Mouse (Mus musculus) lung, embryonic 15.5 days (tissue): ENCODE measurements around the gene Olfr721-ps1. TPM values are rescaled to one million over a fixed set of nuclear protein-coding genes. Genes with fewer than 3 reads are reported as not detected.
A peak's percentile ranks its signal among the peaks of the same experiment; 100 is the strongest.

ENCODE experiments used
- ATAC-seq: fragments of 200-750 bp; cut with Nextera tagmentation; 2 replicates; pipeline ENCODE4 v1.8.0; 2017; ENCODE audit warnings: moderate number of reproducible peaks, borderline replicate concordance; ENCODE audit not compliant: low FRiP score, low TSS enrichment; ENCODE audit errors: extremely low read depth
- H3K27ac ChIP-seq: fragments of 300-500 bp; sonication (generic); 2 replicates; pipeline ENCODE4 v1.5.1; 2015; ENCODE audit warnings: moderate library complexity, mild to moderate bottlenecking, inconsistent platforms
- H3K27me3 ChIP-seq: fragments of 300-500 bp; sonication (generic); 2 replicates; pipeline ENCODE4 v1.6.1; 2015; ENCODE audit warnings: inconsistent platforms
- H3K36me3 ChIP-seq: fragments of 300-500 bp; sonication (generic); 2 replicates; pipeline ENCODE4 v1.6.1; 2015; ENCODE audit warnings: inconsistent platforms
- H3K4me1 ChIP-seq: fragments of 300-500 bp; sonication (generic); 2 replicates; pipeline ENCODE4 v1.6.1; 2015; ENCODE audit warnings: inconsistent platforms
- H3K4me2 ChIP-seq: fragments of 300-500 bp; sonication (generic); 2 replicates; pipeline ENCODE4 v1.6.1; 2015; ENCODE audit warnings: inconsistent platforms, mild to moderate bottlenecking, moderate library complexity
- H3K4me3 ChIP-seq: fragments of 300-500 bp; sonication (generic); 2 replicates; pipeline ENCODE4 v1.5.1; 2015; ENCODE audit warnings: mild to moderate bottlenecking, inconsistent platforms
- H3K9ac ChIP-seq: fragments of 300-500 bp; sonication (generic); 2 replicates; pipeline ENCODE4 v1.6.1; 2015; ENCODE audit warnings: inconsistent platforms
- H3K9me3 ChIP-seq: fragments of 300-500 bp; sonication (generic); 2 replicates; pipeline ENCODE4 v1.6.1; 2016; ENCODE audit warnings: inconsistent platforms
- WGBS: fragments of 180-500 bp; shearing (Covaris S2); methylation state at CpG from one replicate; pipeline ENCODE4 v1.1.7; 2015; 5-methylcytosine and 5-hydroxymethylcytosine counted together
- polyA plus RNA-seq: library from polyadenylated mRNA; unstranded; fragments of >200 nt; fragmentation: Nextera tagmentation; extraction: Ambion mirVana; gene quantifications from 2 replicates; pipeline ENCODE4 v1.2.1, GENCODE M21; 2015

Gene Olfr721-ps1
- not detected in 2 replicates for polyA plus RNA-seq

DNA sequence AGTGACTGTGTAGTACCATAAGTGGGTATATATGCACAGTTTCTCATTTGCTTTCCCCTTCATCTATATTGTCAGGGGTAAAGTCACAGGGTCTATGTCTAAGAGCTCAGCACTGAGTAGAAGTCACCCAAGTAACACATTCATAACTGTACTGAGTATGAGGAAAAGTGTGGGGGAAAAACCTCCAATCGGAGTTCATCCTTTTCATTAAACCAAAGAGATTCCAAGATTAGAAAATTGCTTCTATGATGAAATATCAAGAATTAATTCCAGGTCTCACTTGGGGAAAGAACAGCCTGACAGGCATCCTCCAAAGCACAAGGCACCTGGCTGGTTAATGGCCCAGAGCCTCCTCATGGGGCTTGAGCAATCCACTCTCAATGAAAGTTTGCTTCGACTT, at the start of gene Olfr721-ps1:
TSS of gene Olfr721-ps1 (plus strand) at position 301 of the 400 bp plus-strand sequence.
- H3K36me3 ChIP-seq = no peaks in the 10 kb centered on the region
- no peaks in the 10 kb centered on the region for H3K27me3 ChIP-seq
- no peak within 1 kb of the TSS for H3K27ac ChIP-seq
- no peaks in the 10 kb centered on the region for H3K4me1 ChIP-seq
- WGBS = 83% methylated on average over 2 of the region's 2 CpGs
- no peak within 1 kb of the TSS for H3K4me3 ChIP-seq
- no peak for ATAC-seq
- H3K9ac ChIP-seq = no peak within 1 kb of the TSS
- H3K9me3 ChIP-seq = no peaks in the 10 kb centered on the region
- no peak within 1 kb of the TSS for H3K4me2 ChIP-seq

GRCm38 (mm10) chr14:14351721-14352590, 49.1 kb upstream of the Olfr721-ps1 start:
- H3K27me3 ChIP-seq = no peaks in the 10 kb centered on the region
- no peaks in the 10 kb centered on the region for H3K4me1 ChIP-seq
- H3K36me3 ChIP-seq = 0 out of 2 replicates have a peak, but pooled peaks cover 5% of the 10 kb centered on the region
- no peak overlapping the region for H3K4me2 ChIP-seq
- no peak overlapping the region for H3K9ac ChIP-seq
- ATAC-seq = no peak
- peaks cover 60% of the 10 kb centered on the region for H3K9me3 ChIP-seq
- no peak overlapping the region for H3K4me3 ChIP-seq
- 94% methylated on average over 9 of the region's 9 CpGs for WGBS
- no peak overlapping the region for H3K27ac ChIP-seq

DNA sequence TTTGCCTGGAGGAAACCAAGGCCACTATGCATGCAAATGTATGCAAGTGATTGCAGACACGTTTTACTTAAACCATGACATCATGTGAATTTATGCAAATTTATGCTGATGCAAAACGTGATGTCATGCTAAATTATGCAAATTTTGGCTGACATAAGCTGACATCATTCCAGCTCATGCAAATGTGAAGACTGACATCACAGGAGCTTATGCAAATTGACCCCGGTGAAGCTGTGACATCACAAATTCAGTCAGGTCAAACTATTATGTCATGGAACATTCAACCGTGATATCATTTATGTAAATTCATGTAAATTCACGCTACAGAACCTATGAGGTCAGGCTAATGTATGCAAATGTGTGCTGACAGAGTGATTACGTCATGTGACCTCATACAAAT, 48.5 kb upstream of the Olfr721-ps1 start:
- 84% methylated on average over 6 of the region's 6 CpGs for WGBS
- H3K27ac ChIP-seq = no peak overlapping the region
- no peak overlapping the region for H3K4me2 ChIP-seq
- no peaks in the 10 kb centered on the region for H3K4me1 ChIP-seq
- 0 out of 2 replicates have a peak, but pooled peaks cover 5% of the 10 kb centered on the region for H3K36me3 ChIP-seq
- H3K9me3 ChIP-seq = peaks cover 55% of the 10 kb centered on the region
- H3K9ac ChIP-seq = no peak overlapping the region
- H3K27me3 ChIP-seq = no peaks in the 10 kb centered on the region
- no peak for ATAC-seq
- no peak overlapping the region for H3K4me3 ChIP-seq

DNA sequence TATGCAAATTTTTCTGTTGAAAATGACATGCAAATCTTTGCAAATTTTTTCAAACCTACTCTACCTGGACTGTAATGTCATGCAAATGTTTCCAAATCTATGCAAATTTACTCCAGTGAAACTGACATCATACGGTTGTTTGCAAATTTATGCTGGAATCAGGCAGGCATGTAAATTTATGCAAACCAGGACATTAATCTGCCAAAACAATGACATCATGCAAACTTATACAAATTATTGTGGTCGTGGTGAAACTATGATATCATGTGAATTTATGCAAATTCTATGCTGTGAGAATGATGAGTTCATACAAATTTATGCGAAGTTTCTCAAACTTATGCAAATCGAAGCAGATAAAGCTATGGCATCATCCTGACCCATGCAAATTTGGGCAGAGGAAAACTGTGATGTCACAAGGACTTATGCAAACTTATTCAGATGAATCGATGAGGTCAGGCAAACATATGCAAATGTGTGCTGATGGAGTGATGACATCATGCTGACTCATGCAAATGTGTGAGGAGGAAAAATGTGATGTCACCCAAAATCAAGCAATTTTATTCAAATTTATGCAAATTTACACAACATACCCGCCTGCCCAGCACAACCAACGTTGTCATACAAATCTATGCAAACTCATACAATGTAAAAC, 47.9 kb upstream of the Olfr721-ps1 start:
- Histone ChIP-seq H3K4me2 (no peak overlapping the region), H3K4me1 (no peaks in the 10 kb centered on the region), H3K4me3 (no peak overlapping the region), H3K9ac (no peak overlapping the region), H3K27me3 (no peaks in the 10 kb centered on the region), H3K9me3 (peaks cover 51% of the 10 kb centered on the region), H3K36me3 (0 out of 2 replicates have a peak, but pooled peaks cover 5% of the 10 kb centered on the region), H3K27ac (no peak overlapping the region)
- no peak for ATAC-seq
- 88% methylated on average over 7 of the region's 7 CpGs for WGBS

DNA sequence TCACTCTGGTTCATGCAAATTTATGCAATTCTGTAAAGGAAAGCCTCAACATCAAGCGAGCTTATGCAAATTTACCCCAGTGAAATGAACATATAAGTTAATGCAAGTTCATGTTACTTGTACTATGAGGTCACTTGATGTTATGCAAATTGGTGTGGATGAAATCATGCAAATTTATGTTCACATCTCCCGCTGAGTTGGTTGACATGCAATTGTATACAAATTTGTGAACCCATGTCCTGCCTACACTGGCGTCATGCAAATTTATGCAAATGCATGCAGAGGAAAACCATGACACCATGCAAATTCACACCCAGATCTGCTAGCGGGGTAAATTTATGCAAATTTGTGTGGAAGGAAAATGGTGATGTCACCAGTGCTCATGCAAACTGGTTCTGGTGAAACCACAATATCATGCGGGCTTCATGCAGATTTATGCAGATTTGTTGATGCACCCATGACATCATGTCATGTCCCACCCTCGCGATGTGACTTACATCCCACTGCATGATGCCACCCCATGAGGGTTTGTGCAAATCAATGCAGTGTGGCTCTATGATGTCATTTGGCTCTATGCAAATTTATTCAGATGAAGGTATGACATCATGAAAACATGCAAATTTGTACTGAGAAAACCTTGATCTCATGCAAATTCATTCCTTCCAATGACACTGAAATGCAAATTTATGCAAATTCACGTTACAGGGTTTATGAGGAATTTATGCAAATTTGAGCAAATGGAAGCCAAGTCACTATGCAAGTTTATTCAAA, 47.2 kb upstream of the Olfr721-ps1 start:
- Histone ChIP-seq H3K27me3 (no peaks in the 10 kb centered on the region), H3K27ac (no peak overlapping the region)

GRCm38 (mm10) chr14:14354511-14355359, 46.4 kb upstream of the Olfr721-ps1 start:
- WGBS = 94% methylated on average over 13 of the region's 13 CpGs
- 0 out of 2 replicates have a peak, but pooled peaks have one; percentile 7 for ATAC-seq

More for the DNA sequence above, 47.2 kb upstream of the Olfr721-ps1 start:
- 91% methylated on average over 8 of the region's 8 CpGs for WGBS
- H3K36me3 ChIP-seq = 0 out of 2 replicates have a peak, but pooled peaks cover 5% of the 10 kb centered on the region
- no peak overlapping the region for H3K9ac ChIP-seq
- peaks cover 45% of the 10 kb centered on the region for H3K9me3 ChIP-seq
- H3K4me2 ChIP-seq = no peak overlapping the region
- H3K4me1 ChIP-seq = no peaks in the 10 kb centered on the region
- ATAC-seq = no peak
- no peak overlapping the region for H3K4me3 ChIP-seq

DNA sequence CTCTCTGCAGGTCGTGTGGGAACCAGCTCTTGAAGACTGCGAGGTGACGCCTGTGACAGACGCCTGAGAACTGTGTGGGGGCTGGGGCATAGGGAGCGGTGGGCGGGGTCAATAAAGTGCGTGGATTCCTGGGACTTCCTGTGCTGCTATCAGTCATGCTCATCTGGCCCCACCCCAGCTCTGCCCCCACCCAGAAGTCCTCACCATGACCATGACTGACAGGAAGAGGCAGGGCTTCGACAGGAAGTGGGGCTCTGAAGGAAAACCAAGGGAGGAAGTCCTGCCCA, 45.8 kb upstream of the Olfr721-ps1 start:
- peak; percentile 53; the same call in 1 of the 2 replicates for ATAC-seq
- H3K9ac ChIP-seq = no peak overlapping the region
- WGBS = 93% methylated on average over 8 of the region's 8 CpGs
- no peaks in the 10 kb centered on the region for H3K27me3 ChIP-seq
- no peak overlapping the region for H3K4me3 ChIP-seq
- no peak overlapping the region for H3K4me2 ChIP-seq
- H3K27ac ChIP-seq = no peak overlapping the region
- 0 out of 2 replicates have a peak, but pooled peaks cover under 1% of the 10 kb centered on the region for H3K36me3 ChIP-seq
- H3K9me3 ChIP-seq = peaks cover 31% of the 10 kb centered on the region
- H3K4me1 ChIP-seq = no peaks in the 10 kb centered on the region

More at GRCm38 (mm10) chr14:14354511-14355359, 46.4 kb upstream of the Olfr721-ps1 start:
- no peaks in the 10 kb centered on the region for H3K4me1 ChIP-seq
- H3K4me3 ChIP-seq = no peak overlapping the region
- H3K9ac ChIP-seq = no peak overlapping the region
- no peak overlapping the region for H3K4me2 ChIP-seq
- H3K9me3 ChIP-seq = peaks cover 36% of the 10 kb centered on the region
- no peak overlapping the region for H3K27ac ChIP-seq
- no peaks in the 10 kb centered on the region for H3K27me3 ChIP-seq
- H3K36me3 ChIP-seq = 0 out of 2 replicates have a peak, but pooled peaks cover 5% of the 10 kb centered on the region

- no peak for ATAC-seq
- Histone ChIP-seq H3K9ac (no peak overlapping the region), H3K4me2 (no peak overlapping the region), H3K4me3 (no peak overlapping the region), H3K9me3 (no peaks in the 10 kb centered on the region), H3K4me1 (no peaks in the 10 kb centered on the region), H3K27me3 (no peaks in the 10 kb centered on the region), H3K36me3 (no peaks in the 10 kb centered on the region), H3K27ac (no peak overlapping the region)
- WGBS = 76% methylated on average over 1 of the region's 1 CpGs
Measured at GRCm38 (mm10) chr14:14395535-14395934, 5.6 kb upstream of the Olfr721-ps1 start.

DNA sequence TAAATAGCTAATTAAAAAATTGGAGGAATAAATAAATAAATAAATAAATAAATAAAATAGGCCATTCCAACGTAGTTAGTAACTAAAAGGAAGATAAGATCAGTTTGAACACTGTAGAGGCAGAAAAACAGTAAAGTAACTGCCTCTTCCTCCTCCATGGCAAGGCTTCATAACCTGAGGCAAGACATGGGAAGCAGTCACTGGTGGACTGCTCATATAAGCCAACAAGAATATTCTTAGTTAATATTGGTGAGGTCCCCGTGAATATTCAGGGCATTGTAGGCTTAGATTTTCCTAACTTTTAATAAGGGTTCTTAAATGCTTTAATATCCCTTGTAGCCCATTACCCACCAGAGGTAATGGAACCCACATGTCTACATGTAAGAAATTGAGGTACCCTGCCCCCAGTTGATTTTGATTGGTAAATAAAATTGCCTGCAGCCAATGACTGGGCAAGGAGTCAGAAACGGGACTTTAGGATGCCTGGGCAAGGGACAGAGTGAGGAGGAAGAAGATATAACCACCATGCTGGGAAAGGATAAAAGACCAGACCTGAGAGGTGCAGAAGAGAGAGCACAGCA, 35.1 kb downstream of the Olfr721-ps1 start:
- ATAC-seq = no peak
- H3K9me3 ChIP-seq = no peaks in the 10 kb centered on the region
- H3K4me2 ChIP-seq = no peak overlapping the region
- H3K4me1 ChIP-seq = no peaks in the 10 kb centered on the region
- no peak overlapping the region for H3K4me3 ChIP-seq
- no peaks in the 10 kb centered on the region for H3K27me3 ChIP-seq
- 73% methylated on average over 3 of the region's 3 CpGs for WGBS
- H3K27ac ChIP-seq = no peak overlapping the region
- no peaks in the 10 kb centered on the region for H3K36me3 ChIP-seq
- no peak overlapping the region for H3K9ac ChIP-seq
